Mouse (Mus musculus) embryonic facial prominence, embryonic 14.5 days (tissue): ENCODE measurements around the gene Mrgprh. TPM values are rescaled to one million over a fixed set of nuclear protein-coding genes. Genes with fewer than 3 reads are reported as not detected.

Experiments
- ATAC-seq: fragments of 200-750 bp; cut with Nextera tagmentation; 2 replicates; pipeline ENCODE4 v1.8.0; 2017; ENCODE audit warnings: low read depth, moderate number of reproducible peaks, moderate TSS enrichment
- DNase-seq: peaks from one replicate; pipeline ENCODE4 v3.0.0-alpha.2; 2015; ENCODE audit warnings: low spot score
- H3K27ac ChIP-seq: fragments of 300-500 bp; sonication (generic); replicated peaks from 2 replicates; pipeline ENCODE4 v1.5.1; 2014; ENCODE audit warnings: low read depth, mild to moderate bottlenecking, low read length, moderate library complexity
- H3K27me3 ChIP-seq: fragments of 300-500 bp; sonication (generic); replicated peaks from 2 replicates; pipeline ENCODE4 v1.6.1; 2014; ENCODE audit warnings: low read length; ENCODE audit not compliant: control insufficient read depth, insufficient read depth
- H3K36me3 ChIP-seq: fragments of 300-500 bp; sonication (generic); 2 replicates; pipeline ENCODE4 v1.6.1; 2014; ENCODE audit warnings: low read length, mixed read lengths; ENCODE audit not compliant: control insufficient read depth, insufficient read depth
- H3K4me1 ChIP-seq: fragments of 300-500 bp; sonication (generic); 2 replicates; pipeline ENCODE4 v1.6.1; 2014; ENCODE audit warnings: antibody characterized with exemption, low read length; ENCODE audit not compliant: control insufficient read depth, insufficient read depth
- H3K4me2 ChIP-seq: fragments of 300-500 bp; sonication (generic); 2 replicates; pipeline ENCODE4 v1.6.1; 2014; ENCODE audit warnings: low read depth, mild to moderate bottlenecking, low read length, moderate library complexity, mixed read lengths
- H3K4me3 ChIP-seq: fragments of 300-500 bp; sonication (generic); 2 replicates; pipeline ENCODE4 v1.5.1; 2014; ENCODE audit warnings: low read depth, mild to moderate bottlenecking, low read length
- H3K9ac ChIP-seq: fragments of 300-500 bp; sonication (generic); 2 replicates; pipeline ENCODE4 v1.6.1; 2014; ENCODE audit warnings: low read depth, mild to moderate bottlenecking, low read length, moderate library complexity, mixed read lengths
- H3K9me3 ChIP-seq: fragments of 300-500 bp; sonication (generic); 2 replicates; pipeline ENCODE4 v1.6.1; 2016; ENCODE audit warnings: low read length; ENCODE audit not compliant: control insufficient read depth
- WGBS: fragments of 180-500 bp; shearing (Covaris S2); extraction: QIAGEN DNeasy Blood & Tissue Kit; methylation state at CpG from one replicate; pipeline ENCODE4 v1.1.7; 2014; 5-methylcytosine and 5-hydroxymethylcytosine counted together
- polyA plus RNA-seq: library from polyadenylated mRNA; unstranded; fragments of >200 nt; fragmentation: Nextera tagmentation; extraction: Ambion mirVana; gene quantifications from 2 replicates; pipeline ENCODE4 v1.2.1, GENCODE M21; 2014

Mrgprh gene
- 0.10 and 0.14 TPM in 2 replicates for polyA plus RNA-seq

GRCm38 (mm10) chr17:12875734-12876133 lies at the start of gene Mrgprh:
TSS of gene Mrgprh (plus strand) at chr17:12876034.
- 67% methylated on average over 5 of the region's 5 CpGs for WGBS
- no peak within 1 kb of the TSS for H3K4me2 ChIP-seq
- no peak within 1 kb of the TSS for H3K4me3 ChIP-seq
- H3K27me3 ChIP-seq, result no peaks in the 10 kb centered on the region
- DNase-seq, result no peak
- ATAC-seq, result no peak
- no peak within 1 kb of the TSS for H3K9ac ChIP-seq
- H3K4me1 ChIP-seq, result peaks cover 16% of the 10 kb centered on the region; the same call in 1 of the 2 replicates
- H3K9me3 ChIP-seq, result no peaks in the 10 kb centered on the region
- no peak within 1 kb of the TSS; the same call in 1 of the 2 replicates for H3K27ac ChIP-seq
- no peaks in the 10 kb centered on the region for H3K36me3 ChIP-seq

GRCm38 (mm10) chr17:12830351-12830750 lies 45.5 kb upstream of the Mrgprh start:
- DNase-seq (no peak), ATAC-seq (no peak; the same call in 1 of the 2 replicates)
- no peak overlapping the region for H3K4me3 ChIP-seq
- H3K4me1 ChIP-seq, result no peaks in the 10 kb centered on the region
- no peak overlapping the region for H3K27ac ChIP-seq
- WGBS, result 64% methylated on average over 5 of the region's 5 CpGs
- no peaks in the 10 kb centered on the region for H3K36me3 ChIP-seq
- H3K4me2 ChIP-seq, result no peak overlapping the region
- peaks cover 5% of the 10 kb centered on the region; the same call in 1 of the 2 replicates for H3K9me3 ChIP-seq
- H3K27me3 ChIP-seq, result no peaks in the 10 kb centered on the region
- H3K9ac ChIP-seq, result no peak overlapping the region

- Histone ChIP-seq H3K4me3 (no peak overlapping the region), H3K4me2 (no peak overlapping the region), H3K4me1 (no peaks in the 10 kb centered on the region), H3K9me3 (no peaks in the 10 kb centered on the region), H3K27me3 (no peaks in the 10 kb centered on the region), H3K27ac (no peak overlapping the region), H3K9ac (no peak overlapping the region), H3K36me3 (no peaks in the 10 kb centered on the region)
- ATAC-seq (no peak; the same call in 1 of the 2 replicates), DNase-seq (no peak)
- 95% methylated on average over 3 of the region's 3 CpGs for WGBS
Measured at GRCm38 (mm10) chr17:12832231-12832630, 43.6 kb upstream of the Mrgprh start.

GRCm38 (mm10) chr17:12832657-12833056 lies 43.2 kb upstream of the Mrgprh start:
- H3K4me3 ChIP-seq, result no peak overlapping the region
- no peak overlapping the region for H3K4me2 ChIP-seq
- DNase-seq (no peak), ATAC-seq (no peak)
- H3K9ac ChIP-seq, result no peak overlapping the region
- no peaks in the 10 kb centered on the region for H3K9me3 ChIP-seq
- no peak overlapping the region for H3K27ac ChIP-seq
- H3K36me3 ChIP-seq, result no peaks in the 10 kb centered on the region
- no peaks in the 10 kb centered on the region for H3K4me1 ChIP-seq
- no peaks in the 10 kb centered on the region for H3K27me3 ChIP-seq
- 94% methylated on average over 4 of the region's 4 CpGs for WGBS

- Histone ChIP-seq H3K27me3 (no peaks in the 10 kb centered on the region), H3K9ac (no peak overlapping the region), H3K27ac (peak overlapping the region; percentile 8; the same call in 1 of the 2 replicates), H3K4me3 (no peak overlapping the region), H3K9me3 (no peaks in the 10 kb centered on the region), H3K4me2 (no peak overlapping the region), H3K36me3 (no peaks in the 10 kb centered on the region), H3K4me1 (peaks cover 2% of the 10 kb centered on the region; the same call in 1 of the 2 replicates)
- no peak for ATAC-seq
- no peak for DNase-seq
- 73% methylated on average over 3 of the region's 3 CpGs for WGBS
Measured at GRCm38 (mm10) chr17:12834317-12834716, 41.5 kb upstream of the Mrgprh start.

GRCm38 (mm10) chr17:12834826-12835225 lies 41.0 kb upstream of the Mrgprh start:
- H3K9me3 ChIP-seq, result no peaks in the 10 kb centered on the region
- H3K36me3 ChIP-seq, result no peaks in the 10 kb centered on the region
- H3K4me2 ChIP-seq, result no peak overlapping the region
- 32% methylated on average over 3 of the region's 3 CpGs for WGBS
- H3K4me3 ChIP-seq, result no peak overlapping the region
- no peaks in the 10 kb centered on the region for H3K27me3 ChIP-seq
- H3K4me1 ChIP-seq, result peaks cover 7% of the 10 kb centered on the region
- ATAC-seq, result no peak
- H3K9ac ChIP-seq, result no peak overlapping the region
- peak; percentile 29 for DNase-seq
- H3K27ac ChIP-seq, result peak overlapping the region; percentile 8; the same call in 1 of the 2 replicates

GRCm38 (mm10) chr17:12835738-12836137 lies 40.1 kb upstream of the Mrgprh start:
- ATAC-seq (no peak), DNase-seq (no peak)
- no peak overlapping the region for H3K4me3 ChIP-seq
- H3K36me3 ChIP-seq, result no peaks in the 10 kb centered on the region
- WGBS, result 92% methylated on average over 5 of the region's 5 CpGs
- no peaks in the 10 kb centered on the region for H3K27me3 ChIP-seq
- peak overlapping the region; percentile 41 for H3K27ac ChIP-seq
- no peak overlapping the region for H3K9ac ChIP-seq
- H3K9me3 ChIP-seq, result no peaks in the 10 kb centered on the region
- no peak overlapping the region for H3K4me2 ChIP-seq
- H3K4me1 ChIP-seq, result peaks cover 13% of the 10 kb centered on the region

GRCm38 (mm10) chr17:12839475-12840267 lies 36.2 kb upstream of the Mrgprh start:
- Histone ChIP-seq H3K27me3 (no peaks in the 10 kb centered on the region), H3K4me1 (peaks cover 21% of the 10 kb centered on the region), H3K9me3 (no peaks in the 10 kb centered on the region), H3K27ac (peak overlapping the region; percentile 15; the same call in 1 of the 2 replicates), H3K36me3 (no peaks in the 10 kb centered on the region), H3K9ac (0 out of 2 replicates have a peak overlapping the region, but pooled peaks have one; percentile 11), H3K4me2 (no peak overlapping the region), H3K4me3 (no peak overlapping the region)
- 46% methylated on average over 10 of the region's 10 CpGs for WGBS
- no peak for ATAC-seq
- peak; percentile 31 for DNase-seq
